Mouse (Mus musculus) myocyte (in vitro differentiated cells): ENCODE data around the gene Pim1. TPM values are rescaled to one million over a fixed set of nuclear protein-coding genes. Genes with fewer than 3 reads are reported as not detected.

Source experiments
- H3K27me3 ChIP-seq: one replicate; pipeline ENCODE4 v1.6.1; 2011; ENCODE audit not compliant: control insufficient read depth, insufficient read depth, insufficient read length
- H3K36me3 ChIP-seq: one replicate; pipeline ENCODE4 v1.6.1; 2011; ENCODE audit not compliant: control insufficient read depth, insufficient read depth
- H3K4me2 ChIP-seq: one replicate; pipeline ENCODE4 v1.6.1; 2011; ENCODE audit warnings: low read depth, control low read depth
- H3K4me3 ChIP-seq: one replicate; pipeline ENCODE4 v1.5.1; 2011; ENCODE audit warnings: mild to moderate bottlenecking, control low read depth, moderate library complexity
- H3K79me2 ChIP-seq: one replicate; pipeline ENCODE4 v1.6.1; 2011; ENCODE audit not compliant: control insufficient read depth, insufficient read depth
- H3ac ChIP-seq: one replicate; pipeline ENCODE4 v1.6.1; 2011; ENCODE audit not compliant: control insufficient read depth, insufficient read length
- CEBPB ChIP-seq: IDR thresholded peaks from 2 replicates; pipeline ENCODE4 v1.6.1; 2011; ENCODE audit warnings: mild to moderate bottlenecking, moderate library complexity; ENCODE audit not compliant: poor library complexity, insufficient read depth, severe bottlenecking
- E2F4 ChIP-seq: IDR thresholded peaks from one replicate; pipeline ENCODE4 v1.6.1; 2011; ENCODE audit warnings: mild to moderate bottlenecking, control low read depth, moderate library complexity; ENCODE audit not compliant: insufficient read depth
- MAX ChIP-seq: IDR thresholded peaks from one replicate; pipeline ENCODE4 v1.6.1; 2011; ENCODE audit warnings: low read depth, mild to moderate bottlenecking, control low read depth
- MYOD1 ChIP-seq, 3 experiments: IDR thresholded peaks; one replicate each; pipeline ENCODE4 v1.6.1; 2011; ENCODE audit warnings: control low read depth in 2 of 3, low read depth in 2 of 3, mild to moderate bottlenecking in 2 of 3, moderate library complexity in 1 of 3; ENCODE audit not compliant: insufficient read length in 2 of 3, control insufficient read depth in 1 of 3
- MYOG ChIP-seq, 3 experiments: IDR thresholded peaks; one replicate each; pipeline ENCODE4 v1.6.1; 2011; ENCODE audit warnings: control low read depth in 2 of 3, low read depth in 2 of 3, mild to moderate bottlenecking in 2 of 3; ENCODE audit not compliant: insufficient read length in 2 of 3, control insufficient read depth in 1 of 3, insufficient read depth in 1 of 3
- POLR2A ChIP-seq: IDR thresholded peaks from one replicate; pipeline ENCODE4 v1.6.1; 2011; ENCODE audit warnings: low read depth, mild to moderate bottlenecking, control low read depth, moderate library complexity; ENCODE audit not compliant: insufficient read length
- POLR2AphosphoS2 ChIP-seq: IDR thresholded peaks from one replicate; pipeline ENCODE4 v1.6.1; 2011; ENCODE audit warnings: low read depth, control low read depth; ENCODE audit not compliant: insufficient read length
- REST ChIP-seq: IDR thresholded peaks from one replicate; pipeline ENCODE4 v1.6.1; 2011; ENCODE audit warnings: mild to moderate bottlenecking, control low read depth, moderate library complexity; ENCODE audit not compliant: insufficient read depth, insufficient read length
- SRF ChIP-seq: IDR thresholded peaks from one replicate; pipeline ENCODE4 v1.6.1; 2011; ENCODE audit warnings: low read depth; ENCODE audit not compliant: control insufficient read depth, insufficient read length
- TCF12 ChIP-seq: IDR thresholded peaks from one replicate; pipeline ENCODE4 v1.6.1; 2011; ENCODE audit warnings: mild to moderate bottlenecking, control low read depth; ENCODE audit not compliant: poor library complexity, insufficient read depth, severe bottlenecking
- TCF3 ChIP-seq: IDR thresholded peaks from one replicate; pipeline ENCODE4 v1.6.1; 2011; ENCODE audit warnings: low read depth, control low read depth; ENCODE audit not compliant: insufficient read length
- USF1 ChIP-seq: IDR thresholded peaks from one replicate; pipeline ENCODE4 v1.6.1; 2011; ENCODE audit warnings: low read depth, mild to moderate bottlenecking, control low read depth, moderate library complexity
- polyA plus RNA-seq: library from polyadenylated mRNA; unstranded; fragments of >200 nt; fragmentation: generic; extraction: Trizol; gene quantifications from one replicate; pipeline ENCODE4 v1.2.1, GENCODE M21; 2012; ENCODE audit warnings: missing spikeins

Gene Pim1
- polyA plus RNA-seq, 1 experiment = 16.3 TPM

GRCm38 (mm10) chr17:29488978-29489970, 1.3 kb upstream of the Pim1 start:
- Histone ChIP-seq H3K36me3 (peaks cover 8% of the 10 kb centered on the region), H3K4me3 (peak overlapping the region; percentile 83), H3K27me3 (no peaks in the 10 kb centered on the region), H3K4me2 (peak overlapping the region; percentile 84), H3ac (peak overlapping the region; percentile 69), H3K79me2 (no peaks in the 10 kb centered on the region)
- TF ChIP-seq MYOD1 (IDR thresholded peaks at IDR 0.05; ENCODE audit: control insufficient read depth in 1 of 3, insufficient read length in 2 of 3, low read depth in 2 of 3) (no peak), SRF (no peak), USF1 (no peak), E2F4 (no peak), TCF3 (no peak), CEBPB (no peak), POLR2A (no peak), REST (no peak), MYOG (IDR thresholded peaks at IDR 0.05; ENCODE audit: control insufficient read depth in 1 of 3, insufficient read depth in 1 of 3, insufficient read length in 2 of 3, low read depth in 2 of 3) (no peak), MAX (no peak), TCF12 (no peak), POLR2AphosphoS2 (no peak)

- H3K4me2 ChIP-seq = peak overlapping the region; percentile 84
- no peaks in the 10 kb centered on the region for H3K79me2 ChIP-seq
- peaks cover 8% of the 10 kb centered on the region for H3K36me3 ChIP-seq
- H3K4me3 ChIP-seq = peak overlapping the region; percentile 83
- TF ChIP-seq TCF3 (no peak), E2F4 (peak; percentile 91), MYOD1 (IDR thresholded peaks at IDR 0.05; ENCODE audit: control insufficient read depth in 1 of 3, insufficient read length in 2 of 3, low read depth in 2 of 3) (no peak), SRF (no peak), CEBPB (no peak), POLR2A (peak; percentile 29), POLR2AphosphoS2 (peak; percentile 39), REST (no peak), MAX (no peak), MYOG (IDR thresholded peaks at IDR 0.05; ENCODE audit: control insufficient read depth in 1 of 3, insufficient read depth in 1 of 3, insufficient read length in 2 of 3, low read depth in 2 of 3) (no peak), TCF12 (no peak), USF1 (no peak)
- H3ac ChIP-seq = peak overlapping the region; percentile 69
- no peaks in the 10 kb centered on the region for H3K27me3 ChIP-seq
Observed at GRCm38 (mm10) chr17:29489971-29490712, 411 bp upstream of the Pim1 start.

GRCm38 (mm10) chr17:29491591-29492268, 1.2 kb downstream of the Pim1 start:
- TF ChIP-seq MYOD1 (IDR thresholded peaks at IDR 0.05; ENCODE audit: control insufficient read depth in 1 of 3, insufficient read length in 2 of 3, low read depth in 2 of 3) (no peak), TCF3 (no peak), POLR2A (no peak), POLR2AphosphoS2 (no peak), E2F4 (no peak)
- Histone ChIP-seq H3K27me3 (no peaks in the 10 kb centered on the region), H3K4me3 (peak overlapping the region; percentile 83), H3K36me3 (peaks cover 8% of the 10 kb centered on the region), H3K79me2 (no peaks in the 10 kb centered on the region), H3K4me2 (peak overlapping the region; percentile 93), H3ac (peak overlapping the region; percentile 69)
